Mouse (Mus musculus) layer of hippocampus, adult 2 months (tissue): Measurements from ENCODE around the gene Myo9a. TPM values are rescaled to one million over a fixed set of nuclear protein-coding genes. Genes with fewer than 3 reads are reported as not detected.
"Not testable (repeated sequence)": the region's sequence is repeated elsewhere in the genome, so short reads cannot be mapped to it uniquely, and the experiment has no call there.

ENCODE experiments used
- DNase-seq, 2 experiments: peaks; one replicate each; pipeline ENCODE4 v3.0.0; 2022; ENCODE audit warnings: low spot score in 2 of 2
- H3K27ac ChIP-seq: fragments of 200-600 bp; 2 replicates; pipeline ENCODE4 v1.8.1; 2022
- H3K4me3 ChIP-seq: fragments of 200-600 bp; 2 replicates; pipeline ENCODE4 v1.8.1; 2022; ENCODE audit warnings: mild to moderate bottlenecking
- CTCF ChIP-seq: fragments of 200-600 bp; conservative IDR thresholded peaks from 2 replicates; pipeline ENCODE4 v1.8.1; 2022; ENCODE audit warnings: antibody characterized with exemption, mild to moderate bottlenecking, moderate library complexity
- total RNA-seq, 2 experiments: library from RNA; stranded (reverse); gene quantifications; 2 replicates each; pipeline ENCODE4 v1.2.3; 2021

Myo9a gene
- total RNA-seq, 2 experiments from 2014 or later = 70.0 to 71.1 TPM

DNA sequence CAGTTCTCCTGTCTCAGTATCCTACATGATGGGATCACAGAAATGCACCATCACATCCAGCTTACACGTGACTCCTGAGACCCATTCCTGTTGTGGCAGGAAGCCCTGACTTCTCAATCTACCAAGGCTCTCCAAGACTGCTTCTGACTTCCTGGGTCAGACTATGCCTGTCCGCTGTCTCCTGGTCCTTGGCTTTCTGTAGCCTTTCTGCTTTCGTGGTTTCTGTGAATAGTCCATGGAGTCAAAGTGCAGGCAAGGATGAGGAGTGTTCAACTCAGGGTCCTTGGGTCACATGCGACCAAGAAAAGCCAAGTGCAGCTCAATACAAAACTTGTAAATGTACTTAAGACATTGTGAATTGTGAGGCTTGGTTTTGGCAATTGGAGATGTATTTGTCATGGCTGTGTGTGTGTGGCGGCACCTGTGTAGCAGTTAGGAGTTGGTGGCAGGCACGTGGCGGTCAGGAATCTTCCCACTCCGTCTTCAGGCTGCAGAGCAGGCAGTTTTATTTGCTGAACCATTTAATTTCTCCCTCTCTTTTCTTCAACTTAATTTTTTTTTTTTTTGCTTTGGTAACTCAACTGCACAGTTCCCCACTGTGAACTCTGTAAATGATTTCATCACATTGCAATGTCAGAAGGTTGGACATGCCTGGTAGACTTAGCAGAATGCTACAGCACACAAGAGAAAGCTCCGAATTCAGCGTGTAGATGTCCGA lies 23.0 kb upstream of the Myo9a start:
- H3K27ac ChIP-seq = no peak overlapping the region
- no peak overlapping the region for H3K4me3 ChIP-seq
- no peak for TF ChIP-seq CTCF
- no peak for DNase-seq

DNA sequence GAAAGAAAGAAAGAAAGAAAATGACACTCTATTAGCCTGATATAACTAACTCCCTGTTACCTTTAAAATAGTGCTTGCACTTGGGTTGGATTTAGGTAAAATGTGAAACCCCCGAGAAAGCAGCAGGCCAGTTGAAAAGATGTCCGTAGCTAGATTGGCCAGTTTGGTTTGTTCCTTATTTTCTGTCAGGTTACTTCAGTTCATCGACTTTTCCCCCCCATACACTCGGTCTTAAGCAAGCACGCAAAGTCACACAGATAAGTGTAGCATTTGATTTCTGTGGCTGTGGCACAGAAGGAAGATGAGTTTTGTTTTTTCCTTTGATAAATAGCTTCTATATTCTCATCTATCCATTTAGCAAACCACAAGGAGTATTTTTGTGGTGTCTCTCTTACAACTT lies 19.6 kb upstream of the Myo9a start:
- H3K27ac ChIP-seq = no peak overlapping the region
- DNase-seq = no peak
- TF ChIP-seq CTCF = no peak
- no peak overlapping the region for H3K4me3 ChIP-seq

DNA sequence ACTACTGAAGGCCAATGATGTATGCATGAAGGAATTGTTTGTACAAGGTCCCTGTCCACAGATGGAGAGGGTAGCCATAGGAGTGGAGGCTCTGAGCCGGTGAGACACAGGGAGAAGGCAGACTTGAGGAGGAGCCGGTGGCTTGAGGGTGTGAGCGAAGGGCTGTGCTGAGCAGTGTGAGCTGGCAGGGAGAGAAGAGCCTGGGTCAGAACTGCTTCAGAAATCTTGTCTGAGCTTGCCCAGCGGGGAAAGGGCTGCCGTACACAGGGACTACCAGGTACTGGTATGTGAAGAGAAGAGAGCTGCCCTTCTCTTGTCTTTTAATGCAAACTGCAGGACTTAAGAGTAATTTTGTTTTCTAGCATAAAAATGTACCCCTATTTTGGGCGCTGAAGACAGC lies 17.6 kb upstream of the Myo9a start:
- no peak for DNase-seq
- no peak for TF ChIP-seq CTCF

DNA sequence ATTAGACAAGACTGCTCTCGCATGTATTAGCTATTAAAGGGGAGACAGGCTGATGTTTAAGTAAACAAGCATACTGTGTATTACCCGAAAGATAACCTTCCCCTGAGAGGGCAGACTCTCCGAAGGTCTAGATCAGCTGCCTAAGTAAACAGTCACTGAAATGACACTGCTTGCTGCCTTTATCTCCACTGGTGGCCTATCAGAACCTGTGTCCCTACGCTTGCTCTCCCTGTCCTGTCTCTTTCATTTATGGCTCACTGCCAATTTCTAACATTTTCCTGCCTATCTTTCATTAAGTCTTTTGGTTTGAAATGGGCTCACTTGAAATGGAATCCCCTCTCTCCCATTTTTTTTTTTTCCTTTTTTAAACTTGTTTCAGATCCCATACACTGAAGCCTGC lies 15.3 kb upstream of the Myo9a start:
- Histone ChIP-seq H3K27ac (no peak overlapping the region), H3K4me3 (no peak overlapping the region)
- DNase-seq = no peak
- no peak for TF ChIP-seq CTCF

More for the DNA sequence above, 17.6 kb upstream of the Myo9a start:
- no peak overlapping the region for H3K27ac ChIP-seq
- no peak overlapping the region for H3K4me3 ChIP-seq

DNA sequence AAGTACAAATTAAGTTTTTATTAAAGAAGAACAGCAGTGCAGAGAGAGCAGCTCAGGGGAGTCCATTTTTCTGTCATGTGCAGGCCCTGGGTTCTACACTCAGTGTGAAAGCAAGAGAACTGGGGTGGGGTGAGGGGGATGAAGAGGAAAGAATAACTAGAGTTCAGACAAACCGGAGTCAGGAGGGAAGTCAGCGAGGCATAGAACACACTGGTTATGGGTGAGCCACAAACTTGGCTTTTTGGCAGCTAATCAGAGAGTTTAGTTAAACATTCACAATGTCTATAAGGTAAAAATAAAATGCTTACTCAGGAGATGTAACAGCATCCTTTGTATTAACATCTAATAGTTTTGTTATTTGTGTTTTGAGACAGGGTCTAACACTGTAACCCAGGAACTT lies 10.1 kb upstream of the Myo9a start:
- Histone ChIP-seq H3K4me3 (no peak overlapping the region), H3K27ac (no peak overlapping the region)
- DNase-seq = no peak
- TF ChIP-seq CTCF = no peak

DNA sequence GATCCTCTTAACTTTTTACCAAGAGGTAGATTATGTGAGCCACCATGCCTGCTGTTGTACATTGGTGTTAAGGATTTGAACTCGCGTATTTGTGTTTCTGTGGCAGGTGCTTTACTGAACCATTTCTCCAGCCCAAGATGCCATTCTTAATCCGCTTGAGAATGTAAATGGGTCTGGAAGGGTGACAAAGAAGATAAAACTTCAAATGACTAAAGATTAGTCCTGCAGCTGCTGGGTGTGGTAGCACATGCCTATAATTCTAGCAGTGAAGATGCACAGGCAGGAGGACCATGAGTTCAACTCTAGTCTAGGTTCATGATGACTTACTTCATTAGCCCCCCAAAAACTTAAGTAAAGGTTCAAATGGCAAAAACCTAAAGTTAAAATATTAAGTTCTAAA lies 6.8 kb upstream of the Myo9a start:
- no peak overlapping the region for H3K4me3 ChIP-seq
- no peak for TF ChIP-seq CTCF
- H3K27ac ChIP-seq = no peak overlapping the region
- DNase-seq = no peak

DNA sequence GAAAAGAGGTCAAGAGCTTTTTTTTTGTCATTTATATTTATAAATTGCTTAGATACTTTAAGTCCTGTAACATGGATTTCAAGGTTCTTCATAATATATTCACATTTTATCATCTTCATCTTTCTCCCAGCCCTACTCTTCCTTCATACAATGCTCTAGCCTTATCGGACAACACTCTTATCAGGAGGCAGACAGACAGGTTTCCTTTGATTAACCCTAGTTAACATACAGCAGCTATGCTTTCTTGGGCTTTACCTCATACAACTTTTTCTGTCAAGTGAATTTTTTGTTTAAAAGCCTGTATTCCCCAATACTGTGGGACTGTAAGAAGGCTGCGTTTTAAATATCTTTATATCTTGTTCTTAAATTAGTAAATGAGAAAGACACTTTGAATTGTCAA lies 2.3 kb upstream of the Myo9a start:
- no peak for DNase-seq
- H3K4me3 ChIP-seq = no peak overlapping the region
- no peak overlapping the region for H3K27ac ChIP-seq
- no peak for TF ChIP-seq CTCF

DNA sequence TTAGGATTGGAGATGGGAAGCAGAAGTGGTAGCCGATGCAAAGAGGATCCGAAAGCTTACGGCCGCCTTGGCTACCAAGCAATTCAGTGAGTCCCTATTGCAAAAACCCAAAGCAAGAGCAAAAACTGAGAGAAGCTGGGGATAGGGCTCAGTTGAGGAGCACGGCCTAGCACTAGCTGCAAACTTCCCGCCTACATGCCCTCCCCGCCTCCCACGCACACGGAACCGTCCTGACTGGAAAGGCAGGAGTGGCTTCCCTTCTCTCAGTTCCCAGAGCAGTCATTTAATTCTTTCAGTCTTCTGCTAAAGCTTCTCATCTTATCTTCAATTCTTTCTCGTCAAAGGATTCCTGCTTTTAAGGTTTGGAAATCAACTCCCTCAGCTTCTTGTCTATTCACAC lies 1.7 kb upstream of the Myo9a start:
- Histone ChIP-seq H3K27ac (no peak overlapping the region), H3K4me3 (no peak overlapping the region)
- no peak for TF ChIP-seq CTCF
- no peak for DNase-seq

DNA sequence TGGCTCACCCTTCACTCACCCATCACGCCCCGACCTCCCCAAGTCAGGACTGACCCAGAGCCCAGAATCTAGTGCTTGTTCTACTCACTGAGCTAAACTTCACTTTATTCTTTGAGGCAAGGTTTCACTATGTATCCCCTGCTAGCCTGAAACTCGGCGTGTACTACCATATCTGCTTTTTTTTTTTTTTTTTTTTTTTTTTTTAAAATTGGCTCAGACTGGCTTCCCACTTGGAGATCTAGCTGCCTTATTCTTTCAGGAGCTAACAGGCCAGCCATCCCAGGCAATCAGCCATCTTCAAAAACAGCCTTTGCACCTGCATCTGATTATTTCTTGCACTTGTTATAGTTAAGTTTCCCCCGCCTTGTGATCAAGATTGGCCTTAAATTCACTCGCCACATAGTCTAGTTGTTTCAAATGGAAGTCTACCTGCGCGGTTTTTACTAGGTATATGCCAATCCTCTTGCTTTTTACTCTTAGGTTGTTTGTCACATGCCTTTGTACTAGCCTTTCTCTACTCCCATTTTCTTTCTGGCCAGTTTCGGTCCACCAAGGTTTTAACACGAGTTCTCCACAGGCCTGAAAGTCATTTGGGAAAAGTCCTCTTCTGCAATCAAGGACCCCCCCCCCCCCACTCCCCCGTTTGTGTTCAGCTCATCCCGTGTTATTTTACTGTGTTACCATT lies 973 bp upstream of the Myo9a start:
- TF ChIP-seq CTCF = no peak
- Histone ChIP-seq H3K27ac (peak overlapping the region; percentile 92; the same call in 1 of the 2 replicates), H3K4me3 (peak overlapping the region; percentile 65)
- no peak for DNase-seq

DNA sequence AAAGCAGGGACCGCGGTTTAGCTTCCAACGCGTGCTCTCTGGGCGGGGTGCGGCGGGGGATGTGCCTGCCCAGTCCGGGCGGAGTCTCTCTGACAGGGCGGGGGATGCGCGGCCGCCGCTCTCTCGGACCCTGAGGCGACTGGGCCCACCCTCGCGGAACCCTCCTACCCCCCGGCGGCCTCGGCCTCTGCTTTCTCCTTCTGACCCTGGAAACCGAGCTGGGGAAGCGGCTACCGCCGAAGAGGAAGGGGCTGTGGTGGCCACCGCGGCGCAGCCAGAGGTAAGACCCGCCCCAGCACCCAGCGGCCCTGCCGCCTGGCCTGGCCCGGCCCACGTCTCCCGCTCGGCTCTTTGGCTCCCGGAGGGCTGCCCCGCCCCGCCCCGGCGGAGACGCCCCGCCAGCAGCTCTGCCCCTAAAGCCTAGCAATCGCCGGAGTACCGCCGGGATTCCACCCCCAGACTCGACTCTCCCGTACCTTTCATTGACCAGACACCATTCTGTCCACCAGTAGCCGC lies 428 bp downstream of the Myo9a start:
- Histone ChIP-seq H3K4me3 (peak overlapping the region; percentile 73), H3K27ac (peak overlapping the region; percentile 98)
- no peak for TF ChIP-seq CTCF
- peak; percentile 62 for DNase-seq

DNA sequence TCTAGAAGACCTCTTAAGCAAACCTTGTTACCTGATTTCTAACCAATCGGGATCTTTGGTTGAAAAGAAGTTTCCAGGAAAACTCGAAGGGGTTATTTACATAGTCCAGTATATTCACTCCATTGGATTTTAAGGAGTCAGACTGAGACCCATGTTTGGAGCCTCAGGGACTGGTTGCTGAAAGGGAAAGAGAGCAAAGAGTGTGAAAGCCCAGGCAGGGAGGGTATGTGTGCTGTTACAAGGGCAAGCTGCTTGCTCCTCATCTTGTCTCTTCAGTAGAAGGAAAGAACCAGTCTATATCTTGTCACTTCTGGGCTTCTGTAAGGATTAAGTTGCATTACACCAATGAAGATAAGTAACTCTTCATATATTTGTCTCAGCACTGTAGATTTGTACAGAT lies 1.3 kb downstream of the Myo9a start:
- TF ChIP-seq CTCF = no peak
- Histone ChIP-seq H3K27ac (peak overlapping the region; percentile 98; the same call in 1 of the 2 replicates), H3K4me3 (peak overlapping the region; percentile 73)
- no peak for DNase-seq

DNA sequence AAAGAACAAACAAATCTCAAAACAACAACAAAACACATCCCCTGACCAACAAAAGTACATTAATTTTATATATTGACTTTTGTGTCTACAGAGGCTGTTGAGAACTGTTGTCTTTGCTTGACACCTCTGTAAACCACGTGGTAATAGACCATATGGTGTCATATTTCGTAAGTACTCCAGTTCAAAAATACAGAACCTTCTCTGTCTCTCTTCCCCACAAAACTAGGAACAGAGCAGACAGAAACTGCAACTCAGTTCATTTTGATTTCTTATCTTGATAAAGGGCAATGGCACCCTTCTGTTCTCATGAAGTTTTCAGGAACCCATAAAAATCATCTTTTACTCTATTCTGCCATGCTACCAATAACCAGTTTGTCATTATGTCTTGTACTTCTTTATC lies 4.5 kb downstream of the Myo9a start:
- Histone ChIP-seq H3K4me3 (no peak overlapping the region), H3K27ac (peak overlapping the region; percentile 1; the same call in 1 of the 2 replicates)
- DNase-seq = no peak
- no peak for TF ChIP-seq CTCF

DNA sequence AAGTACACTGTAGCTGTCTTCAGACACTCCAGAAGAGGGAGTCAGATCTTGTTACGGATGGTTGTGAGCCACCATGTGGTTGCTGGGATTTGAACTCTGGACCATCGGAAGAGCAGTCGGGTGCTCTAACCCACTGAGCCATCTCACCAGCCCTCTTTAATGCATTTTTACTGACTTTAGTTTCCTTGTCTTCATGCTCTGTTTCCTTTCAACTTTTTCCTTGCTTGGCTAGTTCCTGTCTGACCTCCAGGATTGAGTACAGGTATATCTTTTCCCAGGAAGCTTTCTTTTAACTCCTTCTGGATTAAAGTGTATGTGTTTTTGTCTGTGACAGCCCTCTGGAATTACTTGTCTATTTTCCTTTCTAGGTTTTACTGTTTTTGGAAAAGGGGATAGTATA lies 6.3 kb downstream of the Myo9a start:
- DNase-seq, H3K27ac ChIP-seq, H3K4me3 ChIP-seq: not testable (repeated sequence)

DNA sequence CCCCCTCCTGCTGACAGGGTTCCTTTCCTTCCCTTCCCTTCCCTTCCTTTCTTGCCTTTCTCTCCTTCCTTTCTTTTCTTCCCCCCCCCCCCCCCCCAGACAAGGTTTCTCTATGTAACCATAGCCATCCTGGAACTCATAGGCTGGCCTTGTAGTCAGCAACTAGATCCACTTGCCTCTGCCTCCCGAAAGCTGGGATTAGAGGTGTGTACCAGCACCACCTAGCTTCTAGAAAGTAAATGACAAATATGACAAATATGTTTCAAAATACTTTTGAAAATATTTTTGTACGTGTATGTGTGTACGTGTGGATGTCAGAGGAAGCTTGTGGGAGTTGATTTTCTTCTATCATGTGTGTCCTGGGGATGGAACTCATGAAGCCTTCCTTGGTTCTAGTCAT lies 9.8 kb downstream of the Myo9a start:
- no peak for DNase-seq
- H3K4me3 ChIP-seq = no peak overlapping the region
- TF ChIP-seq CTCF = peak; percentile 66

DNA sequence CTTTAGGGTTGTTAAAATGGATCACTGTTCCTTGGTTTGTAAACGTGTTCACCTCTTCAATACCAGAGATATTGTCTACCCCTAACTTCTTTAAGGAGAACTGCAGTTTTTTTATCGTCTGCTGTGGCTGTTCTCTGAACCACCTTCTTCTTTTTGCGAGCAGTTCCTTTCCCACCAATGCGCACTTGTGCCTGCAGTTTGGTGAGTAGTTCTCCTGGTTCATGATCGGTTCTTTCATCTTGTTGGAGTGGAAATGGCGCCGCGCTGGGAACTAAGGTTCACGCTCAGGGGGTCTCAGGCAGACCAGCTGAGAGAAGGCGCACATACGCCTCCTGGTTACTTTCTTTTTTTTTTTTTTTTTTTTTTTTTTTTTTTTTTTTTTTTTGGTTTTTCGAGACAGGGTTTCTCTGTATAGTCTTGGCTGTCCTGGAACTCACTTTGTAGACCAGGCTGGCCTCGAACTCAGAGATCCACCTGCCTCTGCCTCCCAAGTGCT lies 16.3 kb downstream of the Myo9a start:
- DNase-seq, H3K4me3 ChIP-seq, H3K27ac ChIP-seq: not testable (repeated sequence)

More for the DNA sequence above, 9.8 kb downstream of the Myo9a start:
- H3K27ac ChIP-seq = no peak overlapping the region

DNA sequence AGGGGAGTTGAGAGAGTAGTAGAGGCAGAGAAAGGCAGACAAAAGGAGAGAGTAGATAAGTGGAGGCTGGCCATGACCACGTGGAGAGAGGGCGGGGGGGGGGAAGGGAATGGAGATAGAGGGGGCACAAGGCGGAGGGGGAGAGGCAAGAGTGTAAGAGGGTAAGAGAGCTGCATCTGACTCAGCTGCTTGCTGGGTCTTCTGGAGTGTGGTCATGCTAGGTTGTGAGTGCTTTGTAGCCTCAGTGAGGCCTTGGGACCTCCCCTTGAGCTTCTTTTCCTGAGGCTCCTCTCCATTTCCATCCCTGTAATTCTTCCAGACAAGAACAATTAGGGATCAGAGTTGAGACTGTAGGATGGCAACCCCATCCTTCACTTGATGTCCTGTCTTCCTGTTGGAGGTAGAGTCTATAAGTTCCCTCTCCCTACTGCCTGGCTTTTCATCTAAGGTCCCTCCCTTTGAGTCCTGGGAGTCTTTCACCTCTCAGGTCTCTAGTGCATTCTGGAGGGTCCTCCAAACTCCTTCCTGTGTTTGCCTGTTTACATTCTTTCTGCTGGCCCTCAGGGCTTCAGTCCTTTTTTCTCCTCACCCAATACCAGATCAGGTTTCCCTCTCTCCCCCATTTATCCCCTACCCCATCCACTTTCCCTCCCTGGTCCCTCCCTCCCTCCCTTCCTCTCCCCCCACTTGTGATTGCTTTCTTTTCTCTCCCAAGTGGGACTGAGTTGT lies 55.5 kb downstream of the Myo9a start:
- H3K27ac ChIP-seq, DNase-seq, H3K4me3 ChIP-seq: not testable (repeated sequence)
